In genomic region chr10:80053831-80054815, GRCm38 (mm10) we compare ENCODE assay signal across 8 mouse cellular contexts. TPM values are rescaled to one million over a fixed set of nuclear protein-coding genes. Genes with fewer than 3 reads are reported as not detected.
DNase-seq lines count a peak whose midpoint lies in the region; ATAC-seq and TF ChIP-seq lines count a peak whose summit lies in the region.

No protein-coding gene starts in this region.

- H3K4me3 ChIP-seq in embryonic facial prominence, embryonic 13.5 days: peak overlapping the region; percentile 92
- H3K4me3 ChIP-seq in kidney, adult 2 months (ENCODE audit: insufficient read depth, low read depth, low read length): peak overlapping the region; percentile 88
- H3K4me3 ChIP-seq in liver, embryonic 14.5 days (ENCODE audit: insufficient read depth in 1 of 2, low read depth in 2 of 2, low read length in 2 of 2): peak overlapping the region; percentile 83 to 95
- H3K4me3 ChIP-seq in myocyte: peak overlapping the region; percentile 96
- H3K4me3 ChIP-seq in stomach, postnatal 0 days (ENCODE audit: low read depth, low read length): peak overlapping the region; percentile 84

- peaks cover 34% of the 10 kb centered on the region for H3K4me1 ChIP-seq in embryonic facial prominence, embryonic 13.5 days
- H3K4me1 ChIP-seq in kidney, adult 2 months (ENCODE audit: control insufficient read depth, insufficient read depth, low read length): peaks cover 34% of the 10 kb centered on the region
- H3K4me1 ChIP-seq in liver, embryonic 14.5 days (replicated peaks; ENCODE audit: control insufficient read depth in 2 of 2, insufficient read depth in 2 of 2, low read length in 1 of 2): peaks cover 32 to 33% of the 10 kb centered on the region in 2 experiments
- no peaks in the 10 kb centered on the region; the same call in 1 of the 2 replicates for H3K4me1 ChIP-seq in stomach, postnatal 0 days (replicated peaks; ENCODE audit: control insufficient read depth, insufficient read depth)

- H3K27ac ChIP-seq in embryonic facial prominence, embryonic 13.5 days: peak overlapping the region; percentile 98
- peak overlapping the region; percentile 99 for H3K27ac ChIP-seq in kidney, adult 2 months (ENCODE audit: insufficient read depth, low read depth, low read length)
- peak overlapping the region; percentile 93 for H3K27ac ChIP-seq in liver, embryonic 14.5 days
- peak overlapping the region; percentile 99 for H3K27ac ChIP-seq in stomach, postnatal 0 days (replicated peaks)

- peak; percentile 78 for DNase-seq in A20 (ENCODE audit: low read depth, low spot score)
- peak; percentile 71 for DNase-seq in adrenal gland, postnatal 25 days
- DNase-seq in heart, adult 8-10 months (ENCODE audit: low spot score): peak; percentile 60
- DNase-seq in kidney, adult 2 months: peak; percentile 85
- DNase-seq in liver, embryonic 14.5 days (ENCODE audit: low read depth in 3 of 3, low spot score in 3 of 3): peak in 2 of 3 experiments; percentile 54 to 56
- DNase-seq in stomach, postnatal 0 days (ENCODE audit: low spot score): peak; percentile 87

- H3K36me3 ChIP-seq in embryonic facial prominence, embryonic 13.5 days: peaks cover 36% of the 10 kb centered on the region
- peaks cover 4% of the 10 kb centered on the region for H3K36me3 ChIP-seq in kidney, adult 2 months (ENCODE audit: control insufficient read depth, insufficient read depth, low read length)
- peaks cover 25% of the 10 kb centered on the region for H3K36me3 ChIP-seq in liver, embryonic 14.5 days (replicated peaks; ENCODE audit: control insufficient read depth, insufficient read depth, low read depth)
- H3K36me3 ChIP-seq in myocyte (ENCODE audit: control insufficient read depth, insufficient read depth): peaks cover 8% of the 10 kb centered on the region
- H3K36me3 ChIP-seq in stomach, postnatal 0 days (ENCODE audit: control insufficient read depth, insufficient read depth, low read length): peaks cover 22% of the 10 kb centered on the region

- no peak for TF ChIP-seq EP300 in liver, embryonic 14.5 days (IDR thresholded peaks at IDR 0.05; ENCODE audit: low read depth)
- no peak for TF ChIP-seq EP300 in stomach, postnatal 0 days (optimal IDR thresholded peaks at IDR 0.05)

- peak overlapping the region; percentile 96 for H3K9ac ChIP-seq in embryonic facial prominence, embryonic 13.5 days
- H3K9ac ChIP-seq in liver, embryonic 14.5 days (replicated peaks): peak overlapping the region; percentile 98
- peak overlapping the region; percentile 94 for H3K9ac ChIP-seq in stomach, postnatal 0 days (ENCODE audit: low read length)

- no peaks in the 10 kb centered on the region for H3K27me3 ChIP-seq in embryonic facial prominence, embryonic 13.5 days
- no peaks in the 10 kb centered on the region for H3K27me3 ChIP-seq in kidney, adult 2 months (replicated peaks; ENCODE audit: control insufficient read depth, insufficient read depth, low read length)
- no peaks in the 10 kb centered on the region for H3K27me3 ChIP-seq in liver, embryonic 14.5 days (ENCODE audit: control insufficient read depth, insufficient read depth, low read length)
- H3K27me3 ChIP-seq in myocyte (ENCODE audit: control insufficient read depth, insufficient read depth, insufficient read length): no peaks in the 10 kb centered on the region
- H3K27me3 ChIP-seq in stomach, postnatal 0 days (ENCODE audit: control insufficient read depth, insufficient read depth, low read length): no peaks in the 10 kb centered on the region

- no peaks in the 10 kb centered on the region for H3K9me3 ChIP-seq in embryonic facial prominence, embryonic 13.5 days
- no peaks in the 10 kb centered on the region for H3K9me3 ChIP-seq in liver, embryonic 14.5 days (ENCODE audit: control insufficient read depth, low read length)
- no peaks in the 10 kb centered on the region for H3K9me3 ChIP-seq in stomach, postnatal 0 days (ENCODE audit: control insufficient read depth, low read length)

- ATAC-seq in embryonic facial prominence, embryonic 13.5 days (ENCODE audit: insufficient number of reproducible peaks, insufficient read depth, low FRiP score, low TSS enrichment, low read depth): peak; percentile 17; the same call in 1 of the 2 replicates
- peak; percentile 56 for ATAC-seq in liver, embryonic 14.5 days (ENCODE audit: insufficient read depth)
- ATAC-seq in stomach, postnatal 0 days (ENCODE audit: low FRiP score, low TSS enrichment): peak; percentile 42

- peak overlapping the region; percentile 71 for H3ac ChIP-seq in myocyte (ENCODE audit: control insufficient read depth, insufficient read length)

- 1% methylated on average over 77 of the region's 77 CpGs for WGBS in embryonic facial prominence, embryonic 13.5 days
- WGBS in kidney, adult 2 months: under 1% methylated on average over 77 of the region's 77 CpGs
- under 1% methylated on average over 77 of the region's 77 CpGs for WGBS in liver, embryonic 14.5 days (ENCODE audit: insufficient replicate concordance)
- WGBS in stomach, postnatal 0 days: under 1% methylated on average over 56 of the region's 77 CpGs

- 0 out of 2 replicates have a peak, but pooled peaks have one; percentile 28 for TF ChIP-seq CTCF in kidney, adult 2 months (conservative IDR thresholded peaks at IDR 0.05; ENCODE audit: insufficient read depth, insufficient read length, low read depth, low read length)
- peak; percentile 56 for TF ChIP-seq CTCF in liver, embryonic 14.5 days (IDR thresholded peaks at IDR 0.05; ENCODE audit: low read depth)
- TF ChIP-seq CTCF in stomach, postnatal 0 days (IDR thresholded peaks at IDR 0.05; ENCODE audit: low read depth): peak; percentile 64

- peaks cover 23% of the 10 kb centered on the region for H3K79me2 ChIP-seq in myocyte (ENCODE audit: control insufficient read depth, insufficient read depth)

- no peak for TF ChIP-seq POLR2A in kidney, adult 2 months (IDR thresholded peaks at IDR 0.05; ENCODE audit: low read depth, low read length)
- TF ChIP-seq POLR2A in myocyte (IDR thresholded peaks at IDR 0.05; ENCODE audit: insufficient read length, low read depth): peak; percentile 48

- H3K4me2 ChIP-seq in embryonic facial prominence, embryonic 13.5 days: peak overlapping the region; percentile 76
- peak overlapping the region; percentile 98 for H3K4me2 ChIP-seq in liver, embryonic 14.5 days (ENCODE audit: low read depth)
- peak overlapping the region; percentile 91 for H3K4me2 ChIP-seq in myocyte (ENCODE audit: low read depth)
- peak overlapping the region; percentile 78 for H3K4me2 ChIP-seq in stomach, postnatal 0 days (replicated peaks; ENCODE audit: low read depth)

TF ChIP-seq in myocyte, 11 proteins besides CTCF, POLR2A, EP300 and RAD21 (continues in another document):
- TF ChIP-seq TCF3 (IDR thresholded peaks at IDR 0.05; ENCODE audit: insufficient read length, low read depth): no peak

RNA-seq across cellular contexts. Expression of gene Gpx4, which starts 7.2 kb away (rescaled TPM):
- 977 and 1,201 TPM in 2 replicates for total RNA-seq in adrenal gland, postnatal 25 days (2021)
- 445 and 488 TPM in 2 replicates for polyA plus RNA-seq in embryonic facial prominence, embryonic 13.5 days (2015; fragmentation: Nextera tagmentation; extraction: Ambion mirVana)
- 1,000 to 10,000 TPM; 1,048 to 1,125 (median 1,067) TPM for total RNA-seq in heart, adult 8-10 months (2022)
- 1,431 and 1,557 TPM in 2 replicates for polyA plus RNA-seq in kidney, adult 2 months (2012; rRNA removed)
- 274 and 388 TPM in 2 replicates for polyA plus RNA-seq in liver, embryonic 14.5 days (2012; rRNA removed)
- 705 and 724 TPM in 2 replicates for polyA plus RNA-seq in liver, embryonic 14.5 days (2014; fragmentation: Nextera tagmentation; extraction: Ambion mirVana)
- 1,278 TPM for polyA plus RNA-seq in myocyte (2012; fragmentation: generic; extraction: Trizol)
- polyA plus RNA-seq in stomach, postnatal 0 days (2015; fragmentation: Nextera tagmentation; extraction: Ambion mirVana): 435 and 445 TPM in 2 replicates

RNA-seq across cellular contexts. Expression of gene Polr2e, which starts 14.5 kb away (rescaled TPM):
- total RNA-seq in adrenal gland, postnatal 25 days (2021): 84.3 and 101 TPM in 2 replicates
- 247 and 265 TPM in 2 replicates for polyA plus RNA-seq in embryonic facial prominence, embryonic 13.5 days (2015; fragmentation: Nextera tagmentation; extraction: Ambion mirVana)
- 100 to 1,000 TPM in 2 of 4 experiments, 10 to 100 TPM in 2; 91.7 to 106 (median 100) TPM for total RNA-seq in heart, adult 8-10 months (2022)
- 230 and 235 TPM in 2 replicates for polyA plus RNA-seq in kidney, adult 2 months (2012; rRNA removed)
- 77.0 and 121 TPM in 2 replicates for polyA plus RNA-seq in liver, embryonic 14.5 days (2012; rRNA removed)
- polyA plus RNA-seq in liver, embryonic 14.5 days (2014; fragmentation: Nextera tagmentation; extraction: Ambion mirVana): 88.0 and 90.2 TPM in 2 replicates
- polyA plus RNA-seq in myocyte (2012; fragmentation: generic; extraction: Trizol): 209 TPM
- polyA plus RNA-seq in stomach, postnatal 0 days (2015; fragmentation: Nextera tagmentation; extraction: Ambion mirVana): 121 and 122 TPM in 2 replicates

RNA-seq across cellular contexts. Expression of gene Arhgap45, which starts 37.7 kb away (rescaled TPM):
- total RNA-seq in adrenal gland, postnatal 25 days (2021): 3.7 and 4.3 TPM in 2 replicates
- 3.9 and 4.6 TPM in 2 replicates for polyA plus RNA-seq in embryonic facial prominence, embryonic 13.5 days (2015; fragmentation: Nextera tagmentation; extraction: Ambion mirVana)
- 1 to 10 TPM; 2.9 to 5.1 (median 3.4) TPM for total RNA-seq in heart, adult 8-10 months (2022)
- polyA plus RNA-seq in kidney, adult 2 months (2012; rRNA removed): 9.6 and 25.5 TPM in 2 replicates
- 17.5 and 20.9 TPM in 2 replicates for polyA plus RNA-seq in liver, embryonic 14.5 days (2012; rRNA removed)
- 7.9 and 9.3 TPM in 2 replicates for polyA plus RNA-seq in liver, embryonic 14.5 days (2014; fragmentation: Nextera tagmentation; extraction: Ambion mirVana)
- 0.53 TPM for polyA plus RNA-seq in myocyte (2012; fragmentation: generic; extraction: Trizol)
- 2.0 TPM in 2 replicates for polyA plus RNA-seq in stomach, postnatal 0 days (2015; fragmentation: Nextera tagmentation; extraction: Ambion mirVana)

RNA-seq across cellular contexts. Expression of gene Sbno2, which starts 51.2 kb away (rescaled TPM):
- total RNA-seq in adrenal gland, postnatal 25 days (2021): 66.1 and 73.2 TPM in 2 replicates
- 15.8 and 16.1 TPM in 2 replicates for polyA plus RNA-seq in embryonic facial prominence, embryonic 13.5 days (2015; fragmentation: Nextera tagmentation; extraction: Ambion mirVana)
- total RNA-seq in heart, adult 8-10 months (2022): 10 to 100 TPM in 3 of 4 experiments, 1 to 10 TPM in 1; 9.5 to 12.0 (median 11.1) TPM
- polyA plus RNA-seq in kidney, adult 2 months (2012; rRNA removed): 27.7 and 30.8 TPM in 2 replicates
- polyA plus RNA-seq in liver, embryonic 14.5 days (2012; rRNA removed): 10.0 and 10.1 TPM in 2 replicates
- polyA plus RNA-seq in liver, embryonic 14.5 days (2014; fragmentation: Nextera tagmentation; extraction: Ambion mirVana): 6.6 and 7.6 TPM in 2 replicates
- 44.6 TPM for polyA plus RNA-seq in myocyte (2012; fragmentation: generic; extraction: Trizol)
- polyA plus RNA-seq in stomach, postnatal 0 days (2015; fragmentation: Nextera tagmentation; extraction: Ambion mirVana): 10.7 and 11.0 TPM in 2 replicates

RNA-seq across cellular contexts. Expression of gene Abca7, which starts 57.8 kb away (rescaled TPM):
- total RNA-seq in adrenal gland, postnatal 25 days (2021): 24.2 and 29.1 TPM in 2 replicates
- polyA plus RNA-seq in embryonic facial prominence, embryonic 13.5 days (2015; fragmentation: Nextera tagmentation; extraction: Ambion mirVana): 2.2 and 2.6 TPM in 2 replicates
- 1 to 10 TPM; 7.5 to 8.5 (median 8.0) TPM for total RNA-seq in heart, adult 8-10 months (2022)
- polyA plus RNA-seq in kidney, adult 2 months (2012; rRNA removed): 10.6 and 11.8 TPM in 2 replicates
- polyA plus RNA-seq in liver, embryonic 14.5 days (2012; rRNA removed): 11.2 and 12.7 TPM in 2 replicates
- polyA plus RNA-seq in liver, embryonic 14.5 days (2014; fragmentation: Nextera tagmentation; extraction: Ambion mirVana): 4.9 and 6.0 TPM in 2 replicates
- 15.6 TPM for polyA plus RNA-seq in myocyte (2012; fragmentation: generic; extraction: Trizol)
- 2.6 and 3.2 TPM in 2 replicates for polyA plus RNA-seq in stomach, postnatal 0 days (2015; fragmentation: Nextera tagmentation; extraction: Ambion mirVana)

Comparison
In these comparisons a context has a peak if more than half of its experiments do, and no peak if none do; other contexts are left out.
1. Peak in every context shown above with its lines: DNase-seq, ATAC-seq, H3K4me3 ChIP-seq and H3K27ac ChIP-seq.